Mouse (Mus musculus) heart, embryonic 16.5 days (tissue): ENCODE measurements around the gene Msi2. TPM values are rescaled to one million over a fixed set of nuclear protein-coding genes. Genes with fewer than 3 reads are reported as not detected.

ENCODE experiments used
- ATAC-seq: fragments of 200-750 bp; cut with Nextera tagmentation; replicated peaks from 2 replicates; pipeline ENCODE4 v1.8.0; 2017; ENCODE audit warnings: moderate number of reproducible peaks; ENCODE audit not compliant: insufficient read depth, low FRiP score; ENCODE audit errors: extremely low read depth
- H3K27ac ChIP-seq: fragments of 300-500 bp; sonication (generic); 2 replicates; pipeline ENCODE4 v1.5.1; 2014; ENCODE audit warnings: mild to moderate bottlenecking, low read length, control low read depth, moderate library complexity
- H3K27me3 ChIP-seq: fragments of 300-500 bp; sonication (generic); 2 replicates; pipeline ENCODE4 v1.6.1; 2014; ENCODE audit warnings: low read length, mixed read lengths; ENCODE audit not compliant: control insufficient read depth, insufficient read depth
- H3K36me3 ChIP-seq: fragments of 300-500 bp; sonication (generic); 2 replicates; pipeline ENCODE4 v1.6.1; 2014; ENCODE audit not compliant: control insufficient read depth, insufficient read depth
- H3K4me1 ChIP-seq: fragments of 300-500 bp; sonication (generic); 2 replicates; pipeline ENCODE4 v1.6.1; 2014; ENCODE audit warnings: low read length, mixed read lengths; ENCODE audit not compliant: control insufficient read depth, insufficient read depth
- H3K4me2 ChIP-seq: fragments of 300-500 bp; sonication (generic); 2 replicates; pipeline ENCODE4 v1.6.1; 2014; ENCODE audit warnings: low read depth, mild to moderate bottlenecking, control low read depth, low read length
- H3K4me3 ChIP-seq: fragments of 300-500 bp; sonication (generic); 2 replicates; pipeline ENCODE4 v1.5.1; 2014; ENCODE audit warnings: mild to moderate bottlenecking, control low read depth, low read length
- H3K9ac ChIP-seq: fragments of 300-500 bp; sonication (generic); 2 replicates; pipeline ENCODE4 v1.6.1; 2014; ENCODE audit warnings: low read length, control low read depth
- H3K9me3 ChIP-seq: fragments of 300-500 bp; sonication (generic); replicated peaks from 2 replicates; pipeline ENCODE4 v1.6.1; 2016; ENCODE audit warnings: low read length; ENCODE audit not compliant: control insufficient read depth
- WGBS: fragments of 180-500 bp; shearing (Covaris S2); extraction: QIAGEN DNeasy Blood & Tissue Kit; methylation state at CpG from one replicate; pipeline ENCODE4 v1.1.7; 2014; 5-methylcytosine and 5-hydroxymethylcytosine counted together
- polyA plus RNA-seq: library from polyadenylated mRNA; unstranded; fragments of >200 nt; fragmentation: Nextera tagmentation; extraction: Ambion mirVana; gene quantifications from 2 replicates; pipeline ENCODE4 v1.2.1, GENCODE M21; 2015

The Msi2 gene
- polyA plus RNA-seq, 1 experiment from 2014 or later: 20.6 TPM

- no peak overlapping the region for H3K4me3 ChIP-seq
- peak overlapping the region; percentile 92 for H3K27ac ChIP-seq
- no peaks in the 10 kb centered on the region for H3K9me3 ChIP-seq
- H3K4me1 ChIP-seq: peaks cover 83% of the 10 kb centered on the region
- H3K36me3 ChIP-seq: no peaks in the 10 kb centered on the region
- ATAC-seq: peak; percentile 7; the same call in 1 of the 2 replicates
- peak overlapping the region; percentile 4; the same call in 1 of the 2 replicates for H3K4me2 ChIP-seq
- no peaks in the 10 kb centered on the region for H3K27me3 ChIP-seq
- peak overlapping the region; percentile 35; the same call in 1 of the 2 replicates for H3K9ac ChIP-seq
Observed at GRCm38 (mm10) chr11:88524437-88524789, 193.9 kb downstream of the Msi2 start.

GRCm38 (mm10) chr11:88523921-88524320, 194.4 kb downstream of the Msi2 start:
- no peak overlapping the region for H3K4me3 ChIP-seq
- peak overlapping the region; percentile 4; the same call in 1 of the 2 replicates for H3K4me2 ChIP-seq
- WGBS: 11% methylated on average over 4 of the region's 4 CpGs
- H3K9me3 ChIP-seq: no peaks in the 10 kb centered on the region
- H3K36me3 ChIP-seq: no peaks in the 10 kb centered on the region
- peak overlapping the region; percentile 92 for H3K27ac ChIP-seq
- peak; percentile 72 for ATAC-seq
- no peaks in the 10 kb centered on the region for H3K27me3 ChIP-seq
- peaks cover 78% of the 10 kb centered on the region for H3K4me1 ChIP-seq
- H3K9ac ChIP-seq: no peak overlapping the region

GRCm38 (mm10) chr11:88523511-88523910, 194.8 kb downstream of the Msi2 start:
- peak overlapping the region; percentile 92 for H3K27ac ChIP-seq

GRCm38 (mm10) chr11:88522114-88522513, 196.2 kb downstream of the Msi2 start:
- peaks cover 68% of the 10 kb centered on the region for H3K4me1 ChIP-seq
- 39% methylated on average over 5 of the region's 5 CpGs for WGBS
- no peaks in the 10 kb centered on the region for H3K9me3 ChIP-seq
- H3K4me2 ChIP-seq: no peak overlapping the region
- no peaks in the 10 kb centered on the region for H3K27me3 ChIP-seq
- H3K27ac ChIP-seq: peak overlapping the region; percentile 51
- H3K9ac ChIP-seq: no peak overlapping the region
- H3K36me3 ChIP-seq: no peaks in the 10 kb centered on the region
- ATAC-seq: no peak
- H3K4me3 ChIP-seq: no peak overlapping the region

More at GRCm38 (mm10) chr11:88523511-88523910, 194.8 kb downstream of the Msi2 start:
- no peak overlapping the region for H3K9ac ChIP-seq
- no peak overlapping the region for H3K4me3 ChIP-seq
- no peak overlapping the region for H3K4me2 ChIP-seq
- no peaks in the 10 kb centered on the region for H3K9me3 ChIP-seq
- WGBS: 35% methylated on average over 6 of the region's 6 CpGs
- ATAC-seq: no peak
- no peaks in the 10 kb centered on the region for H3K27me3 ChIP-seq
- no peaks in the 10 kb centered on the region for H3K36me3 ChIP-seq
- peaks cover 76% of the 10 kb centered on the region for H3K4me1 ChIP-seq

GRCm38 (mm10) chr11:88520951-88521730, 197.2 kb downstream of the Msi2 start:
- H3K27me3 ChIP-seq: no peaks in the 10 kb centered on the region
- H3K9me3 ChIP-seq: no peaks in the 10 kb centered on the region
- H3K4me3 ChIP-seq: no peak overlapping the region
- WGBS: 64% methylated on average over 19 of the region's 19 CpGs
- H3K36me3 ChIP-seq: no peaks in the 10 kb centered on the region
- no peak overlapping the region for H3K4me2 ChIP-seq
- ATAC-seq: no peak
- H3K4me1 ChIP-seq: peaks cover 67% of the 10 kb centered on the region
- peak overlapping the region; percentile 41 for H3K27ac ChIP-seq
- no peak overlapping the region for H3K9ac ChIP-seq

GRCm38 (mm10) chr11:88518361-88518760, 200.0 kb downstream of the Msi2 start:
- Histone ChIP-seq H3K27me3 (no peaks in the 10 kb centered on the region), H3K9ac (no peak overlapping the region), H3K4me2 (no peak overlapping the region), H3K9me3 (no peaks in the 10 kb centered on the region), H3K36me3 (no peaks in the 10 kb centered on the region), H3K4me1 (peaks cover 61% of the 10 kb centered on the region), H3K27ac (no peak overlapping the region), H3K4me3 (no peak overlapping the region)
- WGBS: 91% methylated on average over 3 of the region's 3 CpGs
- no peak for ATAC-seq

- 45% methylated on average over 12 of the region's 12 CpGs for WGBS
- H3K4me3 ChIP-seq: no peak overlapping the region
- ATAC-seq: no peak
- H3K27me3 ChIP-seq: no peaks in the 10 kb centered on the region
- H3K4me1 ChIP-seq: peaks cover 59% of the 10 kb centered on the region
- no peaks in the 10 kb centered on the region for H3K36me3 ChIP-seq
- no peaks in the 10 kb centered on the region for H3K9me3 ChIP-seq
- peak overlapping the region; percentile 90 for H3K27ac ChIP-seq
- peak overlapping the region; percentile 30 for H3K4me2 ChIP-seq
- H3K9ac ChIP-seq: peak overlapping the region; percentile 46
Observed at GRCm38 (mm10) chr11:88516596-88517485, 201.5 kb downstream of the Msi2 start.

- peak overlapping the region; percentile 46 for H3K9ac ChIP-seq
- no peaks in the 10 kb centered on the region for H3K27me3 ChIP-seq
- H3K36me3 ChIP-seq: no peaks in the 10 kb centered on the region
- no peaks in the 10 kb centered on the region for H3K9me3 ChIP-seq
- ATAC-seq: 0 out of 2 replicates have a peak, but pooled peaks have one; percentile 39
- 56% methylated on average over 6 of the region's 6 CpGs for WGBS
- peak overlapping the region; percentile 30 for H3K4me2 ChIP-seq
- H3K27ac ChIP-seq: peak overlapping the region; percentile 90
- no peak overlapping the region for H3K4me3 ChIP-seq
- peaks cover 52% of the 10 kb centered on the region for H3K4me1 ChIP-seq
Observed at GRCm38 (mm10) chr11:88515736-88516583, 202.4 kb downstream of the Msi2 start.
